28 mouse cellular contexts compared by ENCODE assay signal in the genomic region with DNA sequence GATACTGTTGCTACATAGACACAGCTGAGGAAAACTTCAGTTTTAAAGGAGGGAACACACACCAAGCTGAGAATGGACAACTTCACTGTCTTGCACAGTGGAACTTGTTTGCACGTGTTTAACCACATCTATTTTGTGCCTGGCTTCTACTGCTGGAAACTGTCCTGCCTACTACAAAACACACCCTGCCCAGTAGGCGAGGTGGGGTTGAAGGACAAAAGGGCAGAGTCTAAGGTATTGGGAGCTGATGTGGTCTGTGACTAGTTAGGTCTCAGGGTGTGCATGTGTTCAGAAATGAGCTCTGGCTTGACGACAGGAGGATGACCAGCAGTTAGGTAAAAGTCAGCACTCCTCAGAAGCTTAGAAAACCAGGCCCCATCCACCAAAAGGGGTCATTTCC.
"Had no signal": no experiment of that assay in that cellular context is flagged by ENCODE, and none has a peak within 500 bp of the region (broad histone marks: within the 10 kb centered on the region; RNA-seq: fewer than 3 reads in every experiment).

No protein-coding gene starts in this region.

- DNase-seq: cerebellum, adult 18-20 months; cerebellum, adult 2 months; cerebellum, adult 8-10 months; cerebellum, adult 9-10 months; cerebellum, adult 9-11 months; cerebellum, postnatal 10 days; cerebellum, postnatal 14 days; cerebellum, postnatal 25 days; cerebellum, postnatal 36 days; embryo, embryonic 11 days; forebrain, postnatal 0 days; gastrocnemius, adult 2 months; gastrocnemius, postnatal 10 days; gastrocnemius, postnatal 14 days; gastrocnemius, postnatal 25 days; gastrocnemius, postnatal 36 days; heart, adult 18-20 months; heart, adult 2 months had no signal

- H3K9me3 ChIP-seq: embryonic facial prominence, embryonic 12.5 days; embryonic facial prominence, embryonic 15.5 days; forebrain, embryonic 12.5 days; forebrain, embryonic 15.5 days had no signal

- H3K4me2 ChIP-seq: embryonic facial prominence, embryonic 12.5 days; embryonic facial prominence, embryonic 13.5 days; embryonic facial prominence, embryonic 15.5 days; forebrain, embryonic 12.5 days; forebrain, embryonic 13.5 days; forebrain, embryonic 15.5 days had no signal

- ATAC-seq: forebrain, embryonic 13.5 days; forebrain, embryonic 14.5 days; forebrain, embryonic 15.5 days; forebrain, postnatal 0 days had no signal

- H3K36me3 ChIP-seq: embryonic facial prominence, embryonic 13.5 days; embryonic facial prominence, embryonic 15.5 days; forebrain, embryonic 12.5 days; forebrain, embryonic 15.5 days had no signal

- H3K9ac ChIP-seq: embryonic facial prominence, embryonic 12.5 days; embryonic facial prominence, embryonic 13.5 days; embryonic facial prominence, embryonic 15.5 days; forebrain, embryonic 12.5 days; forebrain, embryonic 13.5 days; forebrain, embryonic 15.5 days; forebrain, postnatal 0 days had no signal

- H3K27me3 ChIP-seq: embryonic facial prominence, embryonic 12.5 days; embryonic facial prominence, embryonic 13.5 days; embryonic facial prominence, embryonic 15.5 days; forebrain, embryonic 12.5 days; forebrain, embryonic 13.5 days; forebrain, embryonic 15.5 days had no signal

- H3K4me1 ChIP-seq: embryonic facial prominence, embryonic 12.5 days; embryonic facial prominence, embryonic 13.5 days; forebrain, embryonic 12.5 days had no signal

- H3K27ac ChIP-seq: embryonic facial prominence, embryonic 10.5 days; embryonic facial prominence, embryonic 12.5 days; embryonic facial prominence, embryonic 13.5 days; embryonic facial prominence, embryonic 15.5 days; forebrain, embryonic 10.5 days; forebrain, embryonic 12.5 days; forebrain, embryonic 13.5 days; gastrocnemius, adult 2 months; heart, adult 2 months had no signal

- H3K4me3 ChIP-seq: embryonic facial prominence, embryonic 10.5 days; embryonic facial prominence, embryonic 12.5 days; embryonic facial prominence, embryonic 13.5 days; embryonic facial prominence, embryonic 15.5 days; erythroblast, embryonic 14.5 days; forebrain, embryonic 10.5 days; forebrain, embryonic 12.5 days; forebrain, embryonic 13.5 days; forebrain, embryonic 15.5 days; gastrocnemius, adult 2 months; heart, adult 2 months had no signal
